Comparison of ENCODE assay signal across 16 mouse cellular contexts in the genomic region with DNA sequence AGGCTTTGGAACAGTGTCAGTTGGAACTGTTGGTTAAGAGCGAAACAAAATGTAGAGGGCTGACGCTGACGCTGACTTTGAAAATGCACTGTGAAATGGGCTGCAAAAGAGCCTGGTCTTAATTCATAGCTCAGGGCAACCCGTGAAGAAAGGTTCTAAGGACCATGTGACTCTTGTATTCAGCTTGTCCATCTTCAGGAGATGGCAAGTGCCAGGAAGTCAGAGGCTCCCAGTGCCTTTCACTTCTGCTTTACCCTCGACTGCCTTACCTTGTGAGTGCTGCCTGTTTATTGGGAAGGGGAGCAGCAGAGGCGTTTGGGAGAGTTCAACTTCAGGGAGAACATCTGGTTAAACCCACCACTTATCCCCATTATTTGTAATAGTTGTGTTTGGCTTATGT.
A peak's percentile ranks its signal among the peaks of the same experiment; 100 is the strongest.
DNase-seq lines count a peak whose midpoint lies in the region; ATAC-seq and TF ChIP-seq lines count a peak whose summit lies in the region.
"Had no signal": no experiment of that assay in that cellular context is flagged by ENCODE, and none has a peak within 500 bp of the region (broad histone marks: within the 10 kb centered on the region; RNA-seq: fewer than 3 reads in every experiment).

No protein-coding gene starts in this region.

- no peak for ATAC-seq in intestine, embryonic 16.5 days
- no peak for ATAC-seq in liver, postnatal 0 days
- ATAC-seq: lung, postnatal 0 days had no signal

- H3K4me2 ChIP-seq in intestine, embryonic 16.5 days (ENCODE audit: low read depth, low read length): peak overlapping the region; percentile 25; the same call in 1 of the 2 replicates
- H3K4me2 ChIP-seq in liver, postnatal 0 days (ENCODE audit: low read depth, low read length): peak overlapping the region; percentile 49
- H3K4me2 ChIP-seq: forebrain, embryonic 12.5 days had no signal

- no peak for TF ChIP-seq EP300 in heart, adult 2 months (IDR thresholded peaks at IDR 0.05; ENCODE audit: insufficient read depth, low read depth, low read length)
- TF ChIP-seq EP300 in liver, postnatal 0 days (IDR thresholded peaks at IDR 0.05; ENCODE audit: low read depth): no peak

- no peaks in the 10 kb centered on the region for H3K9me3 ChIP-seq in intestine, embryonic 16.5 days (ENCODE audit: control insufficient read depth, low read length)
- H3K9me3 ChIP-seq in liver, postnatal 0 days (ENCODE audit: low read length): no peaks in the 10 kb centered on the region
- H3K9me3 ChIP-seq: forebrain, embryonic 12.5 days had no signal

- no peaks in the 10 kb centered on the region for H3K27me3 ChIP-seq in heart, adult 2 months (ENCODE audit: control insufficient read depth, insufficient read depth, low read length)
- H3K27me3 ChIP-seq in kidney, adult 2 months (replicated peaks; ENCODE audit: control insufficient read depth, insufficient read depth, low read length): no peaks in the 10 kb centered on the region
- H3K27me3 ChIP-seq in intestine, embryonic 16.5 days (replicated peaks; ENCODE audit: control insufficient read depth, insufficient read depth, low read length): no peaks in the 10 kb centered on the region
- peaks cover 26% of the 10 kb centered on the region for H3K27me3 ChIP-seq in liver, postnatal 0 days (ENCODE audit: insufficient read depth, low read length)

- no peak for TF ChIP-seq CTCF in heart, adult 2 months (IDR thresholded peaks at IDR 0.05)
- no peak for TF ChIP-seq CTCF in kidney, adult 2 months (conservative IDR thresholded peaks at IDR 0.05; ENCODE audit: insufficient read depth, insufficient read length, low read depth, low read length)
- no peak for TF ChIP-seq CTCF in liver, postnatal 0 days (IDR thresholded peaks at IDR 0.05; ENCODE audit: low read depth)

- no peaks in the 10 kb centered on the region for H3K36me3 ChIP-seq in heart, adult 2 months (ENCODE audit: control insufficient read depth, insufficient read depth, low read length)
- no peaks in the 10 kb centered on the region for H3K36me3 ChIP-seq in kidney, adult 2 months (ENCODE audit: control insufficient read depth, insufficient read depth, low read length)
- H3K36me3 ChIP-seq in intestine, embryonic 16.5 days (ENCODE audit: control insufficient read depth, insufficient read depth, low read length): no peaks in the 10 kb centered on the region
- no peaks in the 10 kb centered on the region for H3K36me3 ChIP-seq in liver, postnatal 0 days (replicated peaks; ENCODE audit: insufficient read depth, low read length)
- H3K36me3 ChIP-seq: forebrain, embryonic 12.5 days had no signal

- 17% methylated on average over 6 of the region's 6 CpGs for WGBS in heart, adult 2 months
- 47% methylated on average over 6 of the region's 6 CpGs for WGBS in kidney, adult 2 months
- WGBS in intestine, embryonic 16.5 days: 27% methylated on average over 6 of the region's 6 CpGs
- WGBS in liver, postnatal 0 days (ENCODE audit: insufficient replicate concordance): 16% methylated on average over 6 of the region's 6 CpGs

- peak overlapping the region; percentile 17; the same call in 1 of the 2 replicates for H3K4me3 ChIP-seq in heart, adult 2 months
- no peak overlapping the region for H3K4me3 ChIP-seq in kidney, adult 2 months (ENCODE audit: insufficient read depth, low read depth, low read length)
- H3K4me3 ChIP-seq in intestine, embryonic 16.5 days (ENCODE audit: low read length): no peak overlapping the region
- peak overlapping the region; percentile 15; the same call in 1 of the 2 replicates for H3K4me3 ChIP-seq in liver, postnatal 0 days (ENCODE audit: low read depth, low read length)
- H3K4me3 ChIP-seq: forebrain, embryonic 12.5 days had no signal

- H3K27ac ChIP-seq in heart, adult 2 months: no peak overlapping the region
- H3K27ac ChIP-seq in kidney, adult 2 months (ENCODE audit: insufficient read depth, low read depth, low read length): peak overlapping the region; percentile 51; the same call in 1 of the 2 replicates
- no peak overlapping the region for H3K27ac ChIP-seq in intestine, embryonic 16.5 days (ENCODE audit: low read length)
- H3K27ac ChIP-seq in liver, postnatal 0 days (ENCODE audit: low read depth): no peak overlapping the region
- H3K27ac ChIP-seq: forebrain, embryonic 12.5 days had no signal

- H3K79me2 ChIP-seq in heart, adult 2 months (replicated peaks; ENCODE audit: control insufficient read depth, insufficient read depth, low read length): no peaks in the 10 kb centered on the region

- H3K9ac ChIP-seq in heart, adult 2 months (ENCODE audit: low read depth, low read length): no peak overlapping the region
- no peak overlapping the region for H3K9ac ChIP-seq in intestine, embryonic 16.5 days (ENCODE audit: low read depth, low read length)
- H3K9ac ChIP-seq in liver, postnatal 0 days (replicated peaks): no peak overlapping the region; the same call in 1 of the 2 replicates
- H3K9ac ChIP-seq: forebrain, embryonic 12.5 days had no signal

- TF ChIP-seq POLR2A in heart, adult 2 months (IDR thresholded peaks at IDR 0.05; ENCODE audit: insufficient read depth, low read depth, low read length): no peak
- no peak for TF ChIP-seq POLR2A in kidney, adult 2 months (IDR thresholded peaks at IDR 0.05; ENCODE audit: low read depth, low read length)

- intact Hi-C loops in heart, adult 2 months (cut with DNase I): loop anchor here (5.0 to 10.0 kb wide), 4 partner anchors 47 to 315 kb away; no protein-coding TSS in a partner anchor

- no peak for DNase-seq in heart, adult 2 months
- no peak for DNase-seq in heart, adult 8-10 months (ENCODE audit: low spot score)
- no peak for DNase-seq in kidney, adult 2 months
- no peak for DNase-seq in kidney, adult 11 months
- no peak for DNase-seq in liver, postnatal 0 days
- DNase-seq in spleen, postnatal 36 days (ENCODE audit: low spot score in 2 of 2): no peak
- DNase-seq in natural killer cell, adult 2 months (ENCODE audit: low spot score in 2 of 2): no peak
- DNase-seq: adrenal gland, postnatal 36 days; cerebellum, adult 9-11 months; kidney, adult 18-20 months; kidney, postnatal 25 days; layer of hippocampus, adult 9-11 months; thymus, postnatal 36 days had no signal

- no peaks in the 10 kb centered on the region; the same call in 1 of the 2 replicates for H3K4me1 ChIP-seq in heart, adult 2 months (ENCODE audit: control insufficient read depth, insufficient read depth, low read length)
- peaks cover 16% of the 10 kb centered on the region; the same call in 1 of the 2 replicates for H3K4me1 ChIP-seq in kidney, adult 2 months (ENCODE audit: control insufficient read depth, insufficient read depth, low read length)
- peaks cover 13% of the 10 kb centered on the region for H3K4me1 ChIP-seq in intestine, embryonic 16.5 days (ENCODE audit: control insufficient read depth, insufficient read depth, low read length)
- H3K4me1 ChIP-seq in liver, postnatal 0 days (ENCODE audit: insufficient read depth): no peaks in the 10 kb centered on the region

Comparison
In these comparisons a context has a peak if more than half of its experiments do, and no peak if none do; other contexts are left out.
1. H3K4me3 ChIP-seq: peak in heart, adult 2 months (single experiment) and liver, postnatal 0 days (single experiment); none in kidney, adult 2 months (single experiment) and intestine, embryonic 16.5 days (single experiment).